Mouse (Mus musculus) gastrocnemius, postnatal 10 days (tissue): ENCODE measurements around the gene 1810049J17Rik. TPM values are rescaled to one million over a fixed set of nuclear protein-coding genes. Genes with fewer than 3 reads are reported as not detected.

Experiments
- DNase-seq: peaks from one replicate; pipeline ENCODE4 v3.0.0; 2021; ENCODE audit warnings: mixed read lengths
- total RNA-seq, 2 experiments: library from RNA; stranded (reverse); gene quantifications; 2 replicates each; pipeline ENCODE4 v1.2.3; 2021

Gene 1810049J17Rik
- total RNA-seq, 2 experiments from 2014 or later: not detected

DNA sequence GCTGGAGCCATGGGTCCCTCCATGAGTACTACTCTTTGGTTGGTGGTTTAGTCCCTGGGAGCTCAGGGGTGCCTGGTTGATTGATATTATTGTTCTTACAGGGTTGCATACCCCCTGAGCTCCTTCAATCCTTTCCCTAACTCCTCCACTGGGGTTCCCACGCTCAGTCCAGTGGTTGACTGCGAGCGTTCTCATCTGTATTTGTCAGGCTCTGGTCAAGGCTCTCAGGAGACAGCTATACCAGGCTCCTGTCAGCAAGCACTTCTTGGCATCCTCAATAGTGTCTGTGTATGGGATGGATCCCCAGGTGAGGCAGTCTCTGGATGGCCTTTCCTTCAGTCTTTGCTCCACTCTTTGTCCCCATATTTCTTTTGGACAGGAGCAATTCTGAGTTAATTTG, 25.2 kb upstream of the 1810049J17Rik start:
- no peak for DNase-seq

DNA sequence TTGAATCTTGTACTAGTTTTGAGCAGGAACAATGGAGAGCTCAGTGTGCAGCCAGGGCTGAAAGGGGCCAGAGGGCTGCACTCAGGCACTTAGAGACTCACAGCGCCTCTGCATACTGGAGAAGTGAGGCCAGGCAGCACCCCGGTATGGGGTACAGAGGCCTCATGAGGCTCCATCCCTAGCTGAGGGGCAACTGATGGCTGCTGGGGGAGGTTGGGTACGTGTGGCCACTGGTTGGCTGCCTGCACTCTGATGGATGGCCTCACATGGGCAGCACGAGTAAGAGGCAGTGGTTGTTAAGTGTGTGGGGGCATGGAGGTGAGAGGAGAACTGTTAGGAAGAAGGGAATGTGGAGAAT, 19.7 kb upstream of the 1810049J17Rik start:
- no peak for DNase-seq

DNA sequence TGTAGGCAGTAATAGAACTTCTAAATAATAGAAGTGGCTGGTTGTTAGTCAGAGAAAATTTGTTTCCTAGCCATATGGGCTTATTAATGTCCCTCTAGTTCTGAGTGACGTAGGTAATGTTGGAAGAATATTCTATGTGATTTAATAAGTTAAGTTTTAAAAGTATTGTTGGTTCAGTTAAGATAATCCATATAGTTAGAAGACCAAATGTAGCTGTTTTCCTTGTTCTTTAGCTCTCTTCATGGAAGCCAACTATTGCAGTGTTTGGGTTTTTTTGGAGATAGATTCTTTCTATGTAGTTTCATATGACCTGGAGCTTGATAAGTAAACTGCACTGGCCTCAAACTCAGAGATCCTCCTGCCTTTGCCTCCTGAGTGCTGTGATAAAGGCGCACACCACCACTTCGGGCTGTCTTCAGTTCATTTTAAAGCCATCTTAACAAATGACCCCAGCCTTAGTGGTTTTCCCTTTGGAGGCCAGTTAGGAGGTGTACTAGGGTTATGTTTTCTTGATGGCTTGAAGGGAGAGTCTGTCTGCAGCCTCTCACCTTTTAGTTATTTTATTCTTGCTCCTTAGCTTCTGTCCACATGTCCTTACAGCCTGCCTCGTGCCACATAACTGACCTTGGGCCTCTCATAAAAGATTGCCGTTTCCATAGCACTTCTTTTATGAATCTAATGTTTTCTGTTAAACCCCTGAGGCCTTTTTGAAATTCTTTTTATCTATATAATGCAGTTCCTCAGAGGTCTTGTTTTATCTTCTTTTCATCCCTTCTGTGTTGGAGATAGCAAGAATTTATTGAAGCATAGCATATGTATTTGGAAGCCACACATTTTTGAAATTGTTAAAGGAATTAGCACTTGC, 19.1 kb upstream of the 1810049J17Rik start:
- DNase-seq: no peak

DNA sequence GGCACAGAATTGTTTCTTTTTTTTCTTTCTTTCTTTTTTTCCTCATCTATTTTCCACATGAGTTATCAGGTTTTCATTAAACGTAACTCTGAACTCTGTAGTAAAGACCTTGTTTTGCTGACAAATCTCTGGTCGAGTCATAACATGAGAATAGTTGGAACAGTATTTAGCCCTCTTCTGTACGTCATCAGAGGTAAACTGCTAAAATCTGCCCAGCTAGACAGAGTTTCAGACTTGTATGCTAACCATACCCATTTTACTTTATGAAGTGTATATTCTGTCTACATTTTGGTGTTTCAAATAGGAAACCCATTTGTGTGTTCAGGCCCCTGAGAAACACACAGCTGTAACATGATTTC, 16.1 kb upstream of the 1810049J17Rik start:
- DNase-seq: no peak

DNA sequence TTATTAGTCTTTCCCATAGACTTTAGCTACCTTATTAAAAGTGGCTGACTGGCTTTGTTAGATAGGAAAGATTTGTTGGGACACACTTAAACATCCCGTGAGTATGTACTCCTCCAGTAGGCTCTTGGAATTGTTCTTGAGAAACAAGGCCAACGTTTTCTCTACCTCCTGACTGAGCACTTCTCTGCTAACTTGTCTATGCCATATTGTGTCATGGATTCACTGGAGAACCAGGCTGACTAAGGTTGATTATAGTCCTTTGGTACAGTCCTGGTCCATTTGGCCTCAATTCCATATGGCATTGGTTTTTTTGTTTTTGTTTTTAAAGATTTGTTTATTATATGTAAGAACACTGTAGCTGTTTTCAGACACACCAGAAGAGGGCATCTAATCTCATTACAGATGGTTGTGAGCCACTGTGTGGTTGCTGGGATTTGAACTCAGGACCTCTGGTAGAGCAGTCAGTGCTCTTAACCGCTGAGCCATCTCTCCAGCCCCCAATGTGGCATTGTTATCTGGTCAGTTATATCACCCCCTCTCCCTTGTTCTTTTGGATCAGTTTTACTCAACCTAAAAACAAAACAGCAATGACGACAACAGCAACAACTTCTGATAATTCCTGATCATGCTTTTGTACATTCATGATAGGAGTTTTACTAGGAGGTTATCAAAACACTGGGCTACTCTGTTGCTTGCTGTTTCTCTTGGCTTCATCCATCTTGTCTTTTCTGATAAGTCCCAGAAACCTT, 15.5 kb upstream of the 1810049J17Rik start:
- DNase-seq: no peak

DNA sequence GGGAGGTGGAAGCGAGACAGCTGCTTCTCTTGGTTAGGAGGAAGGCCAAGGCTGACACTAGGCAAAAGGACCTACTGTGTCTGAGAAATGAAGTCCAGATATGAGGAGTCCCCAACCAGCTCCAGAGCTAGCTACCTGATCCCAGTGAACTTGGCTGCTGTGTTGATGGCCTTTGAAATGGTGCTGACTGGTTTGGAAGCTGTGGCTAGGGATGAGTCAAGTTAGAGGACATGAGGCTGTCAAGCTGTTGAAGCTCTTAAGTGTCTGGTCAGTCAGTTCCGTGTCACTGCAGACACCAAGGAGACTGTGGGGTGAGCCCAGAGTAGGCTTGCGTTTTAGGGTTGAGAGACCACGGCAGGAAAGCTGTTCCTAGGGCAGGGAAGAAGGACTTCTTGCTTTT, 12.7 kb upstream of the 1810049J17Rik start:
- no peak for DNase-seq

DNA sequence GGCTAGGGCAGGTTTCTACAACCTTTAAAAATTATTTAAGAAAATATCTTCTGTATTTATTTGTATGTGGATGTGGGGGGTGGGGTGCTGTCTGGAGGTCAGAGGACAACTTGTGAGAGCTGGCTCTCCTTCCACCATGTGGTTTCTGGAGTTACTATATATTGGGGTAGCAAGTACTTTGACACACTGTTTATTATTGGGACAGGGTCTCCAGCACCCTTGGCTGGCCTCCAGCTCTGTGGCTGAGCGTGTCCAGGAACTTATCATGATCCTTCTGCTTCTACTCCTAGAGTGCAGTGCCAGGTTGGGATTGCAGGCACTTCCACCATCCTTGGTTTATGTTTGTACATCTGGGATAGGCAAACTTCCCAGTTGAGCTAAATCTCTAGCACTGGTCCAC, 9.6 kb upstream of the 1810049J17Rik start:
- DNase-seq: no peak

DNA sequence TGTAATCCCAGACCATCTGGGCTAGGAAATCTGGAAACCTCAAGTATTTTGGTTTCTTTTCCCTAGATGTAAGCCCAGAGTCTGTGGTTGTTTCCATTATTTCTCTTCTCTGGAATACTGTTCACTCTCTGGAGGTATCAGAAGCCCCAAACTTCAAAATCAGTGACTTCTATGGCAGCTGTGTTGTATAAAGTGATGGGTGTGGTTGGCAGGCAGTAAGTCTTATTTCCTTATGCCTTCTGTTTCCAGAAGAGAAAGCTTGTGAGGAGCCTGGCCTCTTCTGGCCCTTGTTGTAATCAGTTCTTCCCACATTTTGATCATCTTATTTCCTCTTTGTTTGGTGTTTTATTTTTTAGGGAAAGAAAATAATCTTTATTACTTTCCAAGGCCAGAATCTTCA, 9.2 kb upstream of the 1810049J17Rik start:
- DNase-seq: no peak

DNA sequence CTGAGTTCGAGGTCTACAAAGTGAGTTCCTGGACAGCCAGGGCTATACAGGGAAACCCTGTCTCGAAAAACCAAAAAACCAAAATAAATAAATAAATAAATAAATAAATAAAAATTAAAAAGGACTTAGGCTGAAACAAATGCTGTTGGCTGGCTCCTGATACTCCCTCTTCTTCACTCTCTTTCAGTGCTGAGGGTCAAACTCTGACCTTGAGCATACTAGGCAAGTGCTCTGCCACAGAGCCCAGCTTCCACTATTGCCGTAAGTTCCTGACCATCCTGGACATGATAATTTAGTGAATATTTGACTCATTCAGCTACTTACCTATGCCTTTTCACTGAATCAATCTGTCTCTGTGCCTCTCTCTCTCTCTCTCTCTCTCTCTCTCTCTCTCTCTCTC, 8.7 kb upstream of the 1810049J17Rik start:
- no peak for DNase-seq

DNA sequence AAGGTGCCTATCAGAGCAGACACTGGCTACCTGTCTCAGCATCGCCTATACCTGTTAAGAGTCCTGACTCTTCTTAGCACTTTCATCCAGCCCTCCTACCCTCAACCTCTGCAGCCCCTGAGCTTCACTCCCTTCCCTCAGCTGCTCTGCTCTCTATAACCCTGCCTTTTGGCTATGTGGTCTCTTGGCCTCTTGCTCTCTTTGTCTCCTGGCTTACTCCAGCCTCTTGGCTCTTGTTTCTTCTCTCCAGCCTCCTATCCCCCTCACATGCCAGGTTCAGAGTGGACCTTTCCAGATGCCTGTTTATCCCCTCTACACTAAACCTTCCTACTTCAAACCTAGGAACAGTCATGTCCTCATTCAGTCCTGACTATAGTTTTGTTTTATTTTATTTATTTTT, 2.6 kb upstream of the 1810049J17Rik start:
- no peak for DNase-seq

DNA sequence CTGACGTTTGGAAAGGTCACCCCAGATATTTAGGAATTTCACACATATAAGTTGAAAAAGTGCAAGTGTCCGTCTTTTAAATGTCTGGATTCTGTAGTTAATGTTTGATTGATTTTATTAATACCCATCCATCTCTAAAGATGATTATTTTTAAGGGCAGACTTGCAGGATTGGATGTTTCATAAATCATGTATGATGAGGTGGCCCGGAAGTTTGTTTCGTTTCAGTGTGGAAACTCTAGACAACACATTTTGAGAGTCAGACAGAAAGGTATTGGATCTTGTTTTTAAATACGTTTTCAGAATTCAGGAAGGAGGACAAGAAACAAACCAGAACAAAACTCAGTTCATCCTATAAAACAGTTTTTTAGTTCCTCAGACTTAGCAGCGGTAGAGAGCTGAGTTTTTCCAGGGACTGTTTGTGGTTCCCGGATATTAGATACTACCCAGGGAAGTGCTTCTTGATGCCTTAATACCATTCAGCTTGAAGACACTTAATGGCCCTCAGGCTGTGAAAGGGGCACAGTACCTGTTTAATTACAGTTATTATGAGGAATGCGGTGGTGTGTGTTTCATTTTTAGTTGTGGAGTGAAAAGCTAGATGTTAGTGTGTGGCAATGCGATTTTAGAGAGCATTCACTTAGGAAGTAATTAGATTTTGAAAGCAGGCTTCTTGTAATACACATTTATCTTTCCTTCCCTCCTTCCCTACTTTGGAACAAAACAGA, 1.1 kb upstream of the 1810049J17Rik start:
- no peak for DNase-seq

DNA sequence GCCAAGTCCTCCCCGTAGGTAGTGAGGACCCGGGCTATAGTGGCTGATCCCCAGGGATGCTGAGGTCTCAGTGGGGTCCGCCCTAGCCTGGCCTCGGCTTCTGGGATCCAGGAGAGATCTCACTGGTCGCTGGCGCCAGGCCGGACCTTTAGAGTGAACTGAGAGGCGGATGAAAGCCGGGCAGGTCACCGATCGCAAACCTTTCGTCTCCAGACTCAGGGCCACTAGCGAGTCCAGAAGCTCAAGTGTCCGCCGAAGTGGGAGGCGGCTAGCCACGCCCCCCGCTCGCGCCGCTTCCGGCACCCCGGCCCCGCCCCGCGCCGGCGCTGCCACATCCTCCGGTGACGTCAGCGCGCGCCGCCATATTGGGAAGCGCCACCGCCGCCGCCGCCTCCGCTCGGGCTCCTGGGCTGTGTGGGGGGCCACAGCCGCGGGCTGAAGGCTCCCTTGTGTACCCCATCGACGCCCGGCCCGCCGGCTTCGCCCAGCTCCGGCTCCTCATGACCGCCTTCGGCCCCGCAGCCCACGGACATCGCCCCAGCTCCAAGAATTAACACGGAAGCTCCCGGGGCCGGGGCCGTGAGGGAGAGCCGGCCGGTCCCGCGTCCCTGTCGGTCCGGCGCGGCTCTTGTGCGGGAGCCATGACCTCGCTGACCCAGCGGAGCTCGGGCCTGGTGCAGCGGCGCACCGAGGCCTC, 460 bp downstream of the 1810049J17Rik start, which contains the start of gene Golph3:
Gene Golph3, plus strand, starts transcription at position 360 of the 697 bp plus-strand sequence.
- DNase-seq: peak; percentile 99

DNA sequence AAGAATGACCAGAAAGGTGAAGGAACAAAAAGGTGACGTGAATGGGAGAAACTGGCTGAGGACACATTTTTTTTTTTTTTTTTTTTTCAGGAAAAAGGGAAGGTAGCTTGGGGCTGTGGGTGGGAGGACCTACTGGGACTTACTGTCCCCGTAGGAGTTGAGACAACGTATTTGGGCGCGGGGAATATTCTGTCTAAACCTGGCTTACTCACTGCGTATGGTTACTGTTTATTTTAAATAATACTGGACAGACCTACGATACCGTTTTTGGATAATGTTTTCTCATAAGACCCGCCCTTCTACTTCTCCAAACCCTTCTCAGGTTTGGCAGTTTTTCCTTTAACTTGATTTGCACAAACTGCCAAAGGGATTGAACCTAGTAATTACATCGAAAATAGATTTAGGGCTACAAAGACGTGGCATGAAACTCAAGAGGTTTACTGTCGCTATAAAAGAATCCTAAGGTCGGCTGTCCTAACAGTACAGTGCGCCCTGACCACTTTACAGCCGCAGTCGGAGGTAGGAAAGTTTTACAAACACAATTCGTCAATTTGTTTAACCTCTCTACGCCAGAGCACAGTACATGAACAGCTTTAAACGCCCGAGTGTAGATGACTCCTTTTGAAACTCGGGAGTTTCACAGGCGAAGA, 1.1 kb downstream of the 1810049J17Rik start:
- DNase-seq: no peak

DNA sequence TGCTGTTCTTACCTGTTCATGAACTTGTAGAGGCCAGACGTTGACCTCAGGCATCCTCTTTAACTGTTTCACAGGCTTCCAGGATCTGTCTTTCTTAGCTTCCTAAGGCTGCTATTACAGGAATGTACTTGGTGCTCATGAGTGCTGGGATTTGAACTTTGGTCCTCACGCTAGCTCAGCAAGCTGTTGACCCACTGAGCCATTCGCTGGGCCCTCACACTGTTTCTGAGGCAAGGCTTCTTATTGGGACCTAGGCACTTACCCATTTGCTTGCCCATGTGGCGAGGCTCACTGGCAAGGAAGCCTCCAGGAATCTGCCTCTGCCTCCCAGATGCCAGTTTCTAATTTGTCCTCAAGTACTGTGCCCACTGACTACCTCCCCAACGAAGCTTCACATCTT, 1.8 kb downstream of the 1810049J17Rik start:
- DNase-seq: no peak

DNA sequence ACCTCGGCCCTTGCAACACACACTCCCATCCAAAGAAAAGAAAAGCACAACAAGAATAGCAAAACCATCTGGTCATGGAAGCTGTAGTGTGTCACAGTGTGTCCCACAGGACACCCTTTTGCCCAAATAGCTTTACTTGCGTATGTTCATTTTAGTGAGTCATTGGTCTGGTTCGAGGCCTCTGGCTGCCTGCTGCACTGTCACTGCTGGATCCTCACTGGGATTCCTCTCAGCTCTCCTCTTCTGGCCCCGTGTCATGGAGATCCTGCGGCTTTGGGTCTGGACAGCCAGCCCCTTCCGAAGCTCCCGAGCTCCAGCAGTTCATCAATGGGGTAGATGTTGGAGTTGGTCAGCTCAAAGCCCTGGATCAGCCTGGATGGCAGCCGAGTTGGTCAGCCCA, 3.2 kb downstream of the 1810049J17Rik start:
- DNase-seq: no peak

DNA sequence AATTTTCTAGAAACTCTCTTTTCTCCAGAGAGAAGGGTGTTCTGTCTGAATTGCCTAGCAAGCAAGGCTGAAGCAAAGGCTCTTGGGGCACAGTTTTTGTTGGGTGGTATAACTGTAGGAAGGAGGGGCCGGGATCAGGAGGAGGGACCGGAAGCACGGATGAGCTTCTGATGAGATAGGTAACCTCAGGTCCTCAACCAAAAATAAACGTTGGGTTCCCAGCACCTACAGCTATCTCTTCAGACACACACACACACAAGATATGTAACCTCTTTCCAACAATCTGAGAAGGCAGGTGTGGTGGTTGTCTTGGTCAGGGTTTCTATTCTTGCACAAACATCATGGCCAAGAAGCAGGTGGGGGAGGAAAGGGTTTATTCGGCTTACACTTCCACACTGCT, 4.4 kb downstream of the 1810049J17Rik start:
- no peak for DNase-seq

DNA sequence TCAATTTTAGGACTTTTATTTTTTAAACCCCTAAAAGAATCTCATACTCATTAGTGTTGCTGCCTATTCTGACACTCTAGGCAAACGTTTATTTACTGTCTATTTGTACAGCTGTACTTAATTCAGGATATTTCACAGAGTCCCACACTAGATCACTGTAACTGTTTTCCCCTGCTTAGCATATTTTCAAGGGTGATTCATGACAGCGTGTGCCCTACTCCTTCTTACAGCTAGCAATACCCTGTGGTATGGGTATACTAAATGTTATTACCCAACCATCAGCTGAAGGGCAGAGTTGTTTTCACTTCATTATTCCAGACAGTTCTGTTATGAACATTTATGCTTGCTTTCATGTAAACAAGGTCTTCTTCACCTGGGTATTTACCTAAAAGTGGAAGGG, 5.7 kb downstream of the 1810049J17Rik start:
- DNase-seq: no peak

DNA sequence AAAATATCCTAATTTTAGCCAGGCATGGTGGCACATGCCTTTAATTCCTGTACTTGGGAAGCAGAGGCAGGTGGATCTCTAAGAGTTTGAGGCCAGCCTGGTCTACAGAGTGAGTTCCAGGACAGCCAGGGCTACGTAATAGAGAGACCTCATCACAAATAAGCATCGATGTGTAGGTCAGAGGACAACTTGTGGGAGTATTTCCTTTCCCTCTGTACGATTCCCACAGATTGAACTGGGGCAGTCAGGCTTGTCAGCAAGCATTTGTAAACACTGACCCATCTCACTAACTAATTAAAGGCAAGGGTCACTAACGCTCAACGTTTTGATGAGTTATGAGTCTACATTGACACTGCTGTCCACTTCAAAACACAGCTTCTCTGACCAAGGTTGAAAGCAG, 7.1 kb downstream of the 1810049J17Rik start:
- DNase-seq: no peak

DNA sequence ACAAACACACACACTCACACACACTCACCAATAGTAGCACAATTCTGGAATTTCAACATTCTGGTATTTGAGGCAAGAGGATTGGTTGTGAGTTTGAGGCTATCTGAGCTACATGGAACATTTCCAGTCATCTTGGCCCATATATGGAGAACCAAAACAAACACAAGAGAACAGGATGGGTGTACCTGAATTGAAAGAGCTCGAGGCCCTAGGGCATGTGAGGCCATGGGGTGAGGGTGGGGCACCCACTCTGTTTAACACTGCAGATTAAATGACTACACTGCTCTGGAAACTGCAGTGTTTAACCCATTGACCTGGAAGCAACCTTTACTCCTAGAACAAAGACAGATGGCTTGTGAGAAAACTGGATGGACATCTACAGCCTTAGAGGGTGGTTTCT, 8.4 kb downstream of the 1810049J17Rik start:
- DNase-seq: no peak

DNA sequence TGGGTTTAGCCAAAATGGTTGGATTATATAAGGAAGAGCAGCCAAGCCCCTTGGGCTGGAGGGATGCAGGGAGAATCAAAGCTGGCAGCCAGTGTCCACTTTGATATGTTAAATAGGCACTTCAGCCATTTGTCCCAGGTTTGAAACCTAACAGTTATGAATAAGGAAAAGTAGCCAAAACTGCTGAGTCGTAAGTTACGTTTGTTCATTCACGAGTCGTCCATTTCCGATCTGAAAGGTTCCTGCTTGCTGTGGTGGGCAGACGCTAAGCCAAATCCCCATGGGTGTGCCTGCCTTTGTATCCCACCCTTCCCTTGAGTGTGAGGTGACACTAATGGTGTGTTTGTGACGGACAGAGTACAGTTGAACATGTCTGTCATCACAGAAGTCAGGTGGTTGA, 10.2 kb downstream of the 1810049J17Rik start:
- no peak for DNase-seq

DNA sequence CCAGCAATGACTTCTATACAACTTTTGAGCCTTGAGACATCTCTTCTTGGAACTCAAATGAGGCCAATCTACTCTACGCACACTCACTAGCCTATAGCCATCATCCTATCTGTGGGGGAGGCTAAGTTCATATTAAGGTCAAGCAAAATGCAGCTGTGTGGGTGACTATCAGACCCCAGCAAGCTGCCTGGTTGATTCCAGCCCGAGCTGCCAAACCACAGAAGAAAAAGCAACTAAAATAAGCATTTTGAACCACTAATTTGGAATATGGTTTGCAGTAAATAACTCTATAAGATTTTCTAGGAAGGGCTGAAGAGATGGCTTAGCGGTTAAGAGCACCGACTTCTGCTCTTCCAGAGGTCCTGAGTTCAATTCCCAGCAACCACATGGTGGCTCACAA, 11.0 kb downstream of the 1810049J17Rik start:
- no peak for DNase-seq

DNA sequence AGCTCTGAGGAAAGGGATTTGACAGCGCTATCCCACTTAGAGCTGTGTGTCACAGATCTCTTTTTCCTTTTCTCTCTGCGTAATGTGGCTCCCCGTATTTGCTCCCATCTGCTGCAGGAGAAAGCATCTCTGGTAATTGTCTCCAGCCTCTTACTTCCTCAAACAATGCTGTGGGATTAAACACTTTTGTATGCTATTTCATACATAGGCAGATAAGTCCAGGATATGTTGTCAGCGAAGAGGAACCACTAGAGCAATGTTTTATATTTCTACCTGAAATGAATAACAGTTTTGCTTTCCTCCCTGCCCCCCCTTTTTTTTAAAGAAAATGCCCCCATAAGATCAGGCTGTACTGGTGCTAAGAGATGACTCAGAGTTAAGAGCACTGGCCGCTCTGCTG, 13.2 kb downstream of the 1810049J17Rik start:
- DNase-seq: no peak
